Comparison of ENCODE assay signal across 8 mouse cellular contexts in the genomic region with DNA sequence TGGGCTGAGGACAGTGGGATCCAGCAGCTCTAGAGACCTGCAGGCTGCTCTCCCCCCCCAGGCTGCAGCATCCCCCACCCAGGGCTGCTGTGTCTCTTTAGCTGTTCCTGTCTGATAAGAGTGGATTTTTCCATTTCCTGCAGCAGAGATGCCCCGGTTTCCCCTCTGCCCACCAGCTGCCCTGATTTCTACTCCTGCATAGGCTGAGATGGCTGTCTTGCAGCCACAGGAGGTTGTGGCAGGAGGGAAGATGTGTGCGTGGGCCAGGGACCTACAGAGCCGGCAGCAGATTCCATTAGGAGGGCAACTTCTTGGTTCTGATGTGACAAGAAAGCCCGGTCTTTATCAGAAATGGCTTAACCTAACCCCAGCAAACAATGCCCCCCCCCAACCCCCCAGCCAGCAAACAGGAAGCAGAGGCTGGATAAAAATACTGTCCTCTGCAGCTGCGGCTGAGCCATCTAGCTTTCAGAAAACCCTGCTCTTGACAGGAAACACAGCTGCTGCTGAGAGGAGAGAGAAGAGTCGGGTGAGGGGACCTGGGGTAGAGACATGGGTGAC. TPM values are rescaled to one million over a fixed set of nuclear protein-coding genes. Genes with fewer than 3 reads are reported as not detected.
DNase-seq lines count a peak whose midpoint lies in the region; ATAC-seq and TF ChIP-seq lines count a peak whose summit lies in the region.

No protein-coding gene starts in this region.

- DNase-seq in hindbrain, postnatal 0 days (ENCODE audit: low spot score): no peak
- peak; percentile 76 for DNase-seq in CD4-positive, CD25-positive, alpha-beta regulatory T cell, adult 2 months (ENCODE audit: low read depth, low spot score)
- DNase-seq in testis, postnatal 10 days (ENCODE audit: low spot score): no peak
- no peak for DNase-seq in layer of hippocampus, postnatal 10 days (ENCODE audit: low spot score in 2 of 2)
- no peak for DNase-seq in cerebellum, adult 9-10 months

- no peak overlapping the region for H3K4me3 ChIP-seq in hindbrain, embryonic 13.5 days
- no peak overlapping the region for H3K4me3 ChIP-seq in hindbrain, postnatal 0 days (ENCODE audit: low read length)
- H3K4me3 ChIP-seq in brown adipose tissue, adult 24 weeks (ENCODE audit: insufficient read depth, low read depth, low read length): no peak overlapping the region
- peak overlapping the region; percentile 69 for H3K4me3 ChIP-seq in megakaryocyte, embryonic 14.5 days (replicated peaks)

- no peak for TF ChIP-seq CTCF in hindbrain, postnatal 0 days (IDR thresholded peaks at IDR 0.05; ENCODE audit: low read depth)

- ATAC-seq in hindbrain, embryonic 13.5 days (ENCODE audit: low FRiP score): no peak
- ATAC-seq in hindbrain, postnatal 0 days: no peak

- peaks cover 18% of the 10 kb centered on the region for H3K4me1 ChIP-seq in hindbrain, embryonic 13.5 days (replicated peaks)
- peaks cover 5% of the 10 kb centered on the region; the same call in 1 of the 2 replicates for H3K4me1 ChIP-seq in hindbrain, postnatal 0 days (ENCODE audit: insufficient read depth, low read length)
- H3K4me1 ChIP-seq in brown adipose tissue, adult 24 weeks (ENCODE audit: control insufficient read depth, insufficient read depth, insufficient read length, low read length): peaks cover 19% of the 10 kb centered on the region
- peaks cover 53% of the 10 kb centered on the region for H3K4me1 ChIP-seq in megakaryocyte, embryonic 14.5 days

- peak overlapping the region; percentile 12; the same call in 1 of the 2 replicates for H3K27ac ChIP-seq in hindbrain, embryonic 13.5 days
- H3K27ac ChIP-seq in hindbrain, postnatal 0 days: no peak overlapping the region
- peak overlapping the region; percentile 53; the same call in 1 of the 2 replicates for H3K27ac ChIP-seq in brown adipose tissue, adult 24 weeks (replicated peaks; ENCODE audit: low read depth, low read length)

- no peak overlapping the region for H3K4me2 ChIP-seq in hindbrain, embryonic 13.5 days
- no peak overlapping the region for H3K4me2 ChIP-seq in hindbrain, postnatal 0 days (ENCODE audit: low read depth, low read length)

- no peak overlapping the region; the same call in 1 of the 2 replicates for H3K9ac ChIP-seq in hindbrain, embryonic 13.5 days
- H3K9ac ChIP-seq in hindbrain, postnatal 0 days (replicated peaks; ENCODE audit: low read length): no peak overlapping the region

- no peaks in the 10 kb centered on the region for H3K27me3 ChIP-seq in hindbrain, embryonic 13.5 days
- H3K27me3 ChIP-seq in hindbrain, postnatal 0 days (ENCODE audit: insufficient read depth, low read length): no peaks in the 10 kb centered on the region
- peaks cover 68% of the 10 kb centered on the region for H3K27me3 ChIP-seq in megakaryocyte, embryonic 14.5 days (replicated peaks)

- H3K9me3 ChIP-seq in hindbrain, embryonic 13.5 days: no peaks in the 10 kb centered on the region
- H3K9me3 ChIP-seq in hindbrain, postnatal 0 days (ENCODE audit: low read length): no peaks in the 10 kb centered on the region
- H3K9me3 ChIP-seq in megakaryocyte, embryonic 14.5 days: no peaks in the 10 kb centered on the region

- no peaks in the 10 kb centered on the region for H3K36me3 ChIP-seq in hindbrain, embryonic 13.5 days
- H3K36me3 ChIP-seq in hindbrain, postnatal 0 days (ENCODE audit: insufficient read depth, low read length): no peaks in the 10 kb centered on the region
- no peaks in the 10 kb centered on the region for H3K36me3 ChIP-seq in megakaryocyte, embryonic 14.5 days (replicated peaks; ENCODE audit: low read length)

- 60% methylated on average over 6 of the region's 6 CpGs for WGBS in hindbrain, embryonic 13.5 days
- WGBS in hindbrain, postnatal 0 days: 55% methylated on average over 6 of the region's 6 CpGs

RNA-seq across cellular contexts. Expression of gene Fam83d, which starts 44.8 kb away (rescaled TPM):
- 9.7 and 11.0 TPM in 2 replicates for polyA plus RNA-seq in hindbrain, embryonic 13.5 days (2015; fragmentation: Nextera tagmentation; extraction: Ambion mirVana)
- total RNA-seq in hindbrain, postnatal 0 days (2014; rRNA removed): 12.0 and 18.8 TPM in 2 replicates
- 6.7 and 9.2 TPM in 2 replicates for polyA plus RNA-seq in hindbrain, postnatal 0 days (2015; fragmentation: Nextera tagmentation; extraction: Ambion mirVana)
- not detected in 2 replicates for polyA plus RNA-seq in brown adipose tissue, adult 24 weeks (2012; ENCODE audit: insufficient read depth, insufficient read length, missing spikeins)
- polyA plus RNA-seq in megakaryocyte, embryonic 14.5 days (2012; ENCODE audit: insufficient read depth, low replicate concordance): 2.7 and 2.8 TPM in 2 replicates
- total RNA-seq in layer of hippocampus, postnatal 10 days (2021): 1 to 10 TPM; 1.5 to 2.1 TPM

RNA-seq across cellular contexts. Expression of gene Ppp1r16b, which starts 57.9 kb away (rescaled TPM):
- 8.0 and 8.5 TPM in 2 replicates for polyA plus RNA-seq in hindbrain, embryonic 13.5 days (2015; fragmentation: Nextera tagmentation; extraction: Ambion mirVana)
- 25.9 and 32.4 TPM in 2 replicates for total RNA-seq in hindbrain, postnatal 0 days (2014; rRNA removed)
- 29.7 and 30.3 TPM in 2 replicates for polyA plus RNA-seq in hindbrain, postnatal 0 days (2015; fragmentation: Nextera tagmentation; extraction: Ambion mirVana)
- polyA plus RNA-seq in brown adipose tissue, adult 24 weeks (2012; ENCODE audit: insufficient read depth, insufficient read length, missing spikeins): 1.1 and 2.3 TPM in 2 replicates
- polyA plus RNA-seq in megakaryocyte, embryonic 14.5 days (2012; ENCODE audit: insufficient read depth, low replicate concordance): 1.6 and 3.6 TPM in 2 replicates
- total RNA-seq in layer of hippocampus, postnatal 10 days (2021): 10 to 100 TPM; 63.1 to 68.0 TPM
